Mouse (Mus musculus) monocyte, adult 5-6 weeks (primary cell): ENCODE measurements around the gene Pycard. TPM values are rescaled to one million over a fixed set of nuclear protein-coding genes. Genes with fewer than 3 reads are reported as not detected.

Source experiments
- ATAC-seq: fragments of 153-309, 156-312 bp; replicated peaks from 2 replicates; pipeline ENCODE4 v1.8.0; 2017; ENCODE audit warnings: mild to moderate bottlenecking; ENCODE audit not compliant: low TSS enrichment, insufficient number of reproducible peaks, severe bottlenecking, poor library complexity, low FRiP score
- total RNA-seq: library from RNA; stranded (forward); fragments of 200-1000, 200-491, 200-594 nt; gene quantifications from 3 replicates; pipeline ENCODE4 v1.2.3, GENCODE M21; 2017

Gene Pycard
- total RNA-seq, 1 experiment from 2014 or later: 65.7 TPM

DNA sequence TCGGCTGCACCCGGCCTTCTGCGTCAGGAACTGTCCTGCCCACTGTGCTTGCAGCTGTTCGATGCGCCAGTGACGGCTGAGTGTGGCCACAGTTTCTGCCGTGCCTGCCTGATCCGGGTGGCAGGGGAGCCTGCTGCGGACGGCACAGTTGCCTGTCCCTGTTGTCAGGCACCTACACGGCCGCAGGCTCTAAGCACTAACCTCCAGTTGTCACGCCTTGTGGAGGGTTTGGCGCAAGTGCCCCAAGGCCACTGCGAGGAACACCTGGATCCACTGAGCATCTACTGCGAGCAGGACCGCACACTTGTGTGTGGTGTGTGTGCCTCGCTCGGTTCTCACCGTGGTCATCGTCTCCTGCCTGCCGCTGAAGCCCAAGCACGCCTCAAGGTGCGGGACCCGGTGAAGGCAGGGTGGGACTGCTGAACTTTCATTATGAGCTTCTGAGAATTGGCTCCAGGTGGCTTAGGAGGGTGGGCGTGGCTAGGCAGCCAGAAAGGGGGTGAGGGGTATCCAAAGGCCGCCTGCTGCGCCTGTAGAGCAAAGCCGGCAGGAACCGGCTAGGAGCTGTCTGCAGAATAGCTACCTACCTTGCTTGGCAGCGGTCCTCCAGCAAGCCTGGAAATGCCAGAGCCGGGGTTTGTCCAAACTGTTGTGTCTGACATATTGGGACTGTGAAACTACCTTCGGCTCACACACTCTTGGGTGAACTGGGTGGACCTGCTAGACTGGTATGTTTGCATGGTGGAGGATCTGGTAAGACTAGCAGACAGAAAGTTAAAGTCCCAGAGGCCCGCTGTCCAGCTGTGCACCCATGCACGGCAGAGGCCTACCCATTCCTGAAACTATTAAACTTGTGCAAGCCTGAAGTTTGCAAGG lies 11.1 kb upstream of the Pycard start:
- no peak for ATAC-seq

DNA sequence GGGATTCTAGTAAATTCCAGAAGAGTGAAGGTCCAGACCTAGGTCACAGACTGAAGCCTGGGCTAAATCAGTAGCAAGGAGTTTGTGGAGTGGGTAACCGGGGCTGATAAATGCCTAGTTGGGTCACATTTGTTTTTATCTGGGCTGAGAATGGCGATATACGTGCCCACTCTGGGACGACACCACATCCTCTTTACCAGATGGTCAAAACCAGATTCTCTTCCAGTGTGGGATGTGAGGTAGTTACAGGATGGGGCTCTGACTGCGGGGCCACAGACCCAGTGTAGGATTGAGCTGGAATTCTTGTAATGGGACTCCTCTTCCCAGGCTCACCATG lies 10.5 kb upstream of the Pycard start:
- ATAC-seq: no peak

DNA sequence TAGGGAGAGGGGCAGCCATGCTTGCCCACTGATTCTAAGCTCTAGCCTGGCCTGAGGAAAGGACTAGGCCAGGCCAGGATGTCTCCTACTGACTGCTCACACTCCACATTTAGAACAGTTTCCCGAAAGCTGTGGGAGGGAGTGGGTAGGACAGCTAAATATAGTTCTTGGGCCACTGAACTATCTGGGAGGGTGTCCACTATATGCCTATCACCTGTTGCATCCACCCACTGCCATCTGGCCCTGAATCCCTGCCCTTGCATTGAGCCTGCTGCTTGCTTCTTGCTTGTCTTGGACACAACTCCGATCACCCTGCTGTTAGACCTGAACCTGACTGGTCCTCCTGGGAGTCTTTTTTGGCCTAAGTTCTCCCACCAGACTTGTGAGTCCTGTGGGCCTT lies 10.0 kb upstream of the Pycard start, which contains the start of gene Trim72:
Gene Trim72 (plus strand): TSS at position 262 of the 400 bp plus-strand sequence.
- no peak for ATAC-seq

- ATAC-seq: no peak
These were observed 9.4 kb upstream of the Pycard start for GRCm38 (mm10) chr7:128003098-128003497.

GRCm38 (mm10) chr7:128000068-128000950 lies 6.6 kb upstream of the Pycard start:
- ATAC-seq: no peak

GRCm38 (mm10) chr7:127999436-127999835 lies 5.8 kb upstream of the Pycard start:
- no peak for ATAC-seq

DNA sequence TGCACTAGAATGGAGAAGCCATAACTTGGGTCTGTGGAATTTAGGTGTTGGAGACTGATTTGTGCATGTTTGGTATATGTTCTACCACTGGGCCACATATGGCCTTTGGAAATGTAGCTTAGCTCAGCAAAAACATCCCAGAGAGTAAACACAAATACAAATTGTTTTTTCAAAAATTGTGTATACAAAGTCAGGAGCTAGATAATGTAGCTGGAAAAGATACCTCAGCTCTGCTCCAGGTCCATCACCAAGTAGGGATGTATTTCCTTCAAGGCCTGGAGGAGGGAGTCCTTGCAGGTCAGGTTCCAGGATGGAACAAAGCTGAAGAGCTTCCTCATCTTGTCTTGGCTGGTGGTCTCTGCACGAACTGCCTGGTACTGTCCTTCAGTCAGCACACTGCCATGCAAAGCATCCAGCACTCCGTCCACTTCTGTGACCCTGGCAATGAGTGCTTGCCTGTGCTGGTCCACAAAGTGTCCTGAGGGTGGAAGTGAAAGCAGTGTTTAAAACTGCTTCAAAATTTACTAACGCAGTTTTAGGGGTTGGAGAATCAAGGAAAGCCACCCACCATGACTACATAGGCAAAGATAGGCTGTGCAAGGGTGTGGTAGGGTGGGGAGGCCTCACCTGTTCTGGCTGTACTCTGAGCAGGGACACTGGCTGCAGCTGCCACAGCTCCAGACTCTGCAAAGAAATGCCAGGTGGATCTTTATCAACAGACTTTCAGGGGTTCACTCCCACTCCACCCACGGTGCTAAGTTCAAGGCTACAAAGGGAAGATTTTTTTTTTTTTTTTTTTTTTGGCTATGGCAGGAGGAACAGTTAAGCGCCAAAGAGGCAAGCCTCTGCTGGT lies 953 bp downstream of the Pycard start:
- 0 out of 2 replicates have a peak, but pooled peaks have one; percentile 16 for ATAC-seq

DNA sequence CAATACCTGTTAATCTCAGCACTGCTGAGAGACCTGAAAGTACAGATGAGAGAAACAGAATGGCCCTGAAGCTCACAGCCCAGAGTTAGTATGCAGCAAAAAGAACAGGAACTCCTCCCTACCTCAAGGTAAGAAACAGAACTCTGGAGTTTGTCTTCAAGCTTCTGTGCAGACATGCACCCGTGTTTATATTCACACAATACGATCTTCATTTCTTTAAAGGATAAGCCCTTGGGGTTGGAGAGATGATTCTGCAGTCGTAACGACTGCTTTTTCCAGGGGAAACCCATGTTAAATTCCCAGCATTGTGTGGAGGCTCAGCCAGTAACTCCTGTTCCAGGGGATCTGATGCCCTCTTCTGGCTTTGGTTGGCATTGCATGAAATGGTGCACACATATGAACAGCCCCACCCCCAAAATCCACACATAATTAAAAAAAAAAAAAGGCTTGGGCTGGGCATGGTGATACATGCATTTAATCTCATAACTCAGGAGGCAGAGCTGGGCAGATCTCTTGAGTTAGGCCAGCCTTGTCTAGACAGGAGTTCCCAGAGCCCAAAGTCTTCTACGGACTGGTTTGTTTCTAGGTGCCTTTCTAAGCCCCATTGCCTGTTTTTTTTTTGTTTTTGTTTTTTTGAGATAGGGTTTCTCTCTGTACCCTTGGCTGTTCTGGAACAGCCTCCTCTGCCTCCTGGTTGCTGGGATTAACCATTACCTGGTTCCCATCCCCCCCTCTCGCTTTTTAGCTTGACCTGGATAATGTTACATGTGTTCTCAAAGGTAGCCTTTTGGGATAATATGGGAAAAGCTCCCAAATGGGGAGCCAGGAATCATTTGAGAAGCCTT lies 1.8 kb downstream of the Pycard start:
- ATAC-seq: peak; percentile 42; the same call in 1 of the 2 replicates

DNA sequence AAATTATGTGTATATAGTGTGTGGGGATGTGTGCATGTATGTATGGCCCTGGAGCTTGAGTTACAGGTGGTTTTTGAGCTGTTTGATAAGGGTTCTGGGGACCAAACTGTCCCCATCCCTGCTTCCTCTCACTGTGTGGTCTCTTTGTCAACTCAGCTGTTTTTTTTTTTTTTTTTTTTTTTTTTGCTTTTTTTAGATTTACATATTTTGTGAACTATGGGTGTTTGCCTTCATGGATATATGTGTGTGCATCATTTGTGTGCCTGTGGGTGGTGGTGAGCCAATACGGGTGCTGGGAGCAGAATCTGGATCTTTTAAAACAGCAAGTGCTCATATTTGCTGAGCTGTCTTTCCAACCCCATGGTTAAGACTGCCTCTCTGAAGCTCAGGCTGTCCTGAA lies 4.8 kb downstream of the Pycard start:
- ATAC-seq: no peak

DNA sequence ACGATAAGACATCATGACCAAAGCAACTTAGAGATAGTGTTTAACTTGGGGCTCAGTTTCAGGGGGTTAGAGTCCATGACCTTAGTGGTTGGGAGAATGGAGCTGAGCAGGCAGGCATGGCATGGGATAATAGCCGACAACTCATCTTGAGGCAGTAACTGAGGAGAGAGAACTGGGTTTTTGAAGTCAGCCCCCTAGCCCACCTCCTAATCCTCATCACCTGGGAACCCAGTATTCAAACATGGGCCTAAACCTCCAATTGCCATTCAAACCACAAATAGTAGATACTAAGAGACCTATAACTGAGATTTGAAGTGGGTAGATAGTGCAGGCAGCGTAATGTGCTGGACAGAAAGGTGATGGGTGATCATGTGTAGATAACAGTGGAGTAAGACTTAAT lies 13.1 kb downstream of the Pycard start:
- ATAC-seq: no peak

GRCm38 (mm10) chr7:127978856-127979255 lies 14.8 kb downstream of the Pycard start:
- ATAC-seq: no peak

- no peak for ATAC-seq
These were observed 19.2 kb downstream of the Pycard start for GRCm38 (mm10) chr7:127974413-127974930.

GRCm38 (mm10) chr7:127967922-127968828 lies 25.5 kb downstream of the Pycard start:
- ATAC-seq: no peak; the same call in none of the 2 replicates

DNA sequence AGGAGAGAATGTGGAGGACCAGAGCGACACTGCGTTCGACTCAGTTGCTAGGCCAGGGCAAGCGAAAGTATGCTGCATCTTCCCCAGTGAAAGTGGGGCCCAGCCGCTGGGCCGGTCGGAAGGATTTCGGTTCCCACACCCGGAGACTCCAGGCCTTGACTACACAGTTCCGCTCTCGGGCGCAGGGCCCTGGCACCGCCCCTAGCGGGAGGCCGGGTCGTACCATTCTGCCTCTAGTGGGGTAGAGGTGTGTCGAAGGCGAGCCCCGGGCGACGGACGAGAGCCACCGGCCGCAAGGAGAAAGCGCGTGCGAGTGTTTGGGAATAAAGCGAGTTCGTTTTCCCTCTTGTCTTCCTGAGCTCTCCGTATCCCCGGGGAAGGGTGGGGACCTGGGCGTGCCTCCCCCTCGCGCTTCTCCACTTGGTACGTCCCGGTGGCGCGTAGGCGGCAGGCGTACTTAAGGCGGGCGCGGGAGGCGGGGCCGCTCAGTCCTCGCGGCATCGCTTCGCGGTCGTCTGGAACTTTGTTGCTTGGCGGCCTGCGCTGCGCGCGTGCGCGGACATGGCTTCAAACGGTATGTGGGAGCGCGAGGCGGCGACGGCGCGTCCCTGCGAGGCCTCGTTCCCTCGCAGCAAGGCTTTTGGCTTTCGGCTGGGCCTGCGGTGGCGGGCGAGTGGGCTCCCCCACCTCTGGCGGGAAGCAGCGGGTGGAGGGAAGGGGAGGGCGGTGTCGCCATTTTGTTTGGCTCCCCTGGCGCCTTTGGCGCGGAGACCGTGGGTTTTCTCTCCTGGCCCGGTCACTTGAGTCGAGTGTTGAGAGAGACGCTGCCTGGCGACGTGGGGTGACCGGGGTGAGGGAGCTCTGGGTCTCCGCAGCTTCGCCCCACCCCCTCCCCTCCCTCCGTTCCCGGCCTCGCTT lies 26.4 kb downstream of the Pycard start, which contains the start of gene Fus:
Gene Fus (plus strand): TSS at position 454 of the 918 bp plus-strand sequence.
- peak; percentile 94 for ATAC-seq

GRCm38 (mm10) chr7:127966371-127966918 lies 27.2 kb downstream of the Pycard start:
- ATAC-seq: no peak
